Mouse (Mus musculus) kidney, adult 11 months (tissue): ENCODE data around the gene Bmper.

ENCODE experiments used
- DNase-seq: peaks from one replicate; pipeline ENCODE4 v3.0.0; 2022

The Bmper gene

GRCm38 (mm10) chr9:23306226-23306625, 83.3 kb downstream of the Bmper start:
- no peak for DNase-seq

- no peak for DNase-seq
Observed at GRCm38 (mm10) chr9:23307835-23308234, 85.0 kb downstream of the Bmper start.

- no peak for DNase-seq
Observed at GRCm38 (mm10) chr9:23310953-23311352, 88.1 kb downstream of the Bmper start.

GRCm38 (mm10) chr9:23311956-23312355, 89.1 kb downstream of the Bmper start:
- DNase-seq, result no peak

GRCm38 (mm10) chr9:23312877-23313276, 90.0 kb downstream of the Bmper start:
- DNase-seq, result no peak

- no peak for DNase-seq
Observed at GRCm38 (mm10) chr9:23315631-23316330, 92.9 kb downstream of the Bmper start.

- no peak for DNase-seq
Observed at GRCm38 (mm10) chr9:23327830-23328229, 105.0 kb downstream of the Bmper start.

- no peak for DNase-seq
Observed at GRCm38 (mm10) chr9:23333041-23333622, 110.3 kb downstream of the Bmper start.

- DNase-seq, result no peak
Observed at GRCm38 (mm10) chr9:23340551-23340950, 117.7 kb downstream of the Bmper start.

- DNase-seq, result no peak
Observed at GRCm38 (mm10) chr9:23341246-23341645, 118.4 kb downstream of the Bmper start.

- DNase-seq, result no peak
Observed at GRCm38 (mm10) chr9:23344353-23344752, 121.5 kb downstream of the Bmper start.

- no peak for DNase-seq
Observed at GRCm38 (mm10) chr9:23345093-23345844, 122.4 kb downstream of the Bmper start.

GRCm38 (mm10) chr9:23349603-23350002, 126.7 kb downstream of the Bmper start:
- DNase-seq, result no peak

GRCm38 (mm10) chr9:23351400-23351799, 128.5 kb downstream of the Bmper start:
- no peak for DNase-seq

- no peak for DNase-seq
Observed at GRCm38 (mm10) chr9:23352396-23352795, 129.5 kb downstream of the Bmper start.

GRCm38 (mm10) chr9:23354201-23354820, 131.4 kb downstream of the Bmper start:
- no peak for DNase-seq

- no peak for DNase-seq
Observed at GRCm38 (mm10) chr9:23358108-23358507, 135.2 kb downstream of the Bmper start.

GRCm38 (mm10) chr9:23363139-23363538, 140.3 kb downstream of the Bmper start:
- DNase-seq, result no peak

- DNase-seq, result no peak
Observed at GRCm38 (mm10) chr9:23363540-23363939, 140.7 kb downstream of the Bmper start.

- no peak for DNase-seq
Observed at GRCm38 (mm10) chr9:23364047-23364446, 141.2 kb downstream of the Bmper start.

- no peak for DNase-seq
Observed at GRCm38 (mm10) chr9:23368124-23368523, 145.2 kb downstream of the Bmper start.

- no peak for DNase-seq
Observed at GRCm38 (mm10) chr9:23374789-23375460, 152.0 kb downstream of the Bmper start.
